In the genomic region with DNA sequence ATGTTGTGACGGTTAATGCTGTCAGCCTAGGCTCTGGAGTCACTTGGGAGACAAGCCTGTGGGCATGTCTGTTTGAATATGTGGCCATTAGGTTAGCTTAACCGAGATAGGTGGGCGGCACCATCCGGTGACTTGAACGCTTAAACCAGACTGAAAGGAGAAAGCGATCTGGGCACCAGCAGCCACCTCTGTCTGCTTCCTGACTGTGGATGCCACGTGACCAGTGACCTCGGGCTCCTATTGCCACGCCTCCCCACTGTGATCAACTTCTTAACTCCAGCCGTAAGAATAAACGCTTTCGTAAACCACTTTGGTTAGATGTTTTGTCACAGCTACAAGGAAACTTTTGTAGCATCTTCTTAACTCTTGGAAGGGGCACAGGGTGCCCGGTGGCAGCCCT, we compare ENCODE assay signal across 19 mouse cellular contexts.
DNase-seq lines count a peak whose midpoint lies in the region; ATAC-seq and TF ChIP-seq lines count a peak whose summit lies in the region.
"Had no signal": no experiment of that assay in that cellular context is flagged by ENCODE, and none has a peak within 500 bp of the region (broad histone marks: within the 10 kb centered on the region; RNA-seq: fewer than 3 reads in every experiment).

No protein-coding gene starts in this region.

- H3K4me1 ChIP-seq in stomach, postnatal 0 days (replicated peaks; ENCODE audit: control insufficient read depth, insufficient read depth) = no peaks in the 10 kb centered on the region
- H3K4me1 ChIP-seq: forebrain, embryonic 13.5 days; hindbrain, embryonic 12.5 days had no signal

- intact Hi-C loops in gastrocnemius, adult 2 months (cut with DNase I) = no loop called here

- no peak overlapping the region for H3K4me2 ChIP-seq in stomach, postnatal 0 days (replicated peaks; ENCODE audit: low read depth)
- H3K4me2 ChIP-seq: forebrain, embryonic 13.5 days; hindbrain, embryonic 12.5 days; intestine, embryonic 15.5 days had no signal

- H3K27ac ChIP-seq in gastrocnemius, adult 2 months = peak overlapping the region; percentile 52
- H3K27ac ChIP-seq in stomach, postnatal 0 days (replicated peaks) = no peak overlapping the region
- H3K27ac ChIP-seq: forebrain, embryonic 13.5 days; hindbrain, embryonic 12.5 days; intestine, embryonic 15.5 days had no signal

- no peak for ATAC-seq in stomach, postnatal 0 days (ENCODE audit: low FRiP score, low TSS enrichment)
- ATAC-seq: forebrain, embryonic 13.5 days; hindbrain, embryonic 16.5 days; intestine, embryonic 15.5 days had no signal

- H3K9me3 ChIP-seq in stomach, postnatal 0 days (ENCODE audit: control insufficient read depth, low read length) = no peaks in the 10 kb centered on the region
- H3K9me3 ChIP-seq: embryonic facial prominence, embryonic 10.5 days; forebrain, embryonic 13.5 days; hindbrain, embryonic 12.5 days; intestine, embryonic 15.5 days had no signal

- H3K4me3 ChIP-seq in gastrocnemius, adult 2 months = no peak overlapping the region
- H3K4me3 ChIP-seq in stomach, postnatal 0 days (ENCODE audit: low read depth, low read length) = no peak overlapping the region
- H3K4me3 ChIP-seq: embryonic facial prominence, embryonic 10.5 days; forebrain, embryonic 13.5 days; hindbrain, embryonic 12.5 days; intestine, embryonic 15.5 days had no signal

- H3K36me3 ChIP-seq in stomach, postnatal 0 days (ENCODE audit: control insufficient read depth, insufficient read depth, low read length) = no peaks in the 10 kb centered on the region
- H3K36me3 ChIP-seq: embryonic facial prominence, embryonic 10.5 days; hindbrain, embryonic 12.5 days; intestine, embryonic 15.5 days had no signal

- H3K27me3 ChIP-seq in stomach, postnatal 0 days (ENCODE audit: control insufficient read depth, insufficient read depth, low read length) = no peaks in the 10 kb centered on the region
- H3K27me3 ChIP-seq: forebrain, embryonic 13.5 days; intestine, embryonic 15.5 days had no signal

- no peak for TF ChIP-seq EP300 in stomach, postnatal 0 days (optimal IDR thresholded peaks at IDR 0.05)

- DNase-seq in gastrocnemius, adult 2 months = no peak
- no peak for DNase-seq in gastrocnemius, adult 18-20 months (ENCODE audit: low spot score)
- peak; percentile 56 for DNase-seq in 416B (ENCODE audit: low read depth)
- peak; percentile 64 for DNase-seq in ZHBTc4 (ENCODE audit: low read depth, low spot score)
- DNase-seq in induced T-regulatory cell, adult 2 months (ENCODE audit: low read depth) = peak; percentile 4
- DNase-seq in frontal cortex, postnatal 10 days (ENCODE audit: low spot score in 2 of 2) = no peak
- no peak for DNase-seq in stomach, postnatal 0 days (ENCODE audit: low spot score)
- DNase-seq: cerebellum, adult 11-12 months; cerebellum, adult 9-10 months; cerebellum, postnatal 36 days; forebrain, postnatal 0 days; gastrocnemius, postnatal 14 days; heart, postnatal 10 days; heart, postnatal 4 days had no signal

- TF ChIP-seq CTCF in gastrocnemius, adult 2 months (IDR thresholded peaks at IDR 0.05) = no peak
- no peak for TF ChIP-seq CTCF in stomach, postnatal 0 days (IDR thresholded peaks at IDR 0.05; ENCODE audit: low read depth)

- H3K9ac ChIP-seq in stomach, postnatal 0 days (ENCODE audit: low read length) = no peak overlapping the region
- H3K9ac ChIP-seq: forebrain, embryonic 13.5 days; forebrain, postnatal 0 days; hindbrain, embryonic 12.5 days; intestine, embryonic 15.5 days had no signal

- WGBS in stomach, postnatal 0 days = 78% methylated on average over 13 of the region's 13 CpGs

Comparison
In these comparisons a context has a peak if more than half of its experiments do, and no peak if none do; other contexts are left out.
1. DNase-seq: peak in 416B (single experiment), ZHBTc4 (single experiment) and induced T-regulatory cell, adult 2 months (single experiment); none in gastrocnemius, adult 2 months (single experiment), gastrocnemius, adult 18-20 months (single experiment), frontal cortex, postnatal 10 days (0 of 2) and stomach, postnatal 0 days (single experiment).